Mouse (Mus musculus) left cerebral cortex, adult 9 months (tissue): ENCODE measurements around the gene Il10.
A peak's percentile ranks its signal among the peaks of the same experiment; 100 is the strongest.

Source experiments
- DNase-seq, 2 experiments: peaks; one replicate each; pipeline ENCODE4 v3.0.0; 2022; ENCODE audit warnings: low spot score in 2 of 2

Il10 gene

GRCm38 (mm10) chr1:131019492-131020098, at the start of gene Il10:
Gene Il10, plus strand, starts transcription at chr1:131019845.
- no peak for DNase-seq

- peak in 1 of 2 experiments; percentile 25 for DNase-seq
Observed at GRCm38 (mm10) chr1:130979455-130979854, 40.2 kb upstream of the Il10 start.

GRCm38 (mm10) chr1:130984441-130984840, 35.2 kb upstream of the Il10 start:
- no peak for DNase-seq

GRCm38 (mm10) chr1:130987001-130987400, 32.6 kb upstream of the Il10 start:
- DNase-seq, result no peak

- DNase-seq, result no peak
Observed at GRCm38 (mm10) chr1:130987418-130987817, 32.2 kb upstream of the Il10 start.

GRCm38 (mm10) chr1:130989331-130989730, 30.3 kb upstream of the Il10 start:
- no peak for DNase-seq

GRCm38 (mm10) chr1:130990448-130990847, 29.2 kb upstream of the Il10 start:
- no peak for DNase-seq

GRCm38 (mm10) chr1:130993574-130994154, 26.0 kb upstream of the Il10 start:
- DNase-seq, result no peak

- DNase-seq, result no peak
Observed at GRCm38 (mm10) chr1:130995515-130995914, 24.1 kb upstream of the Il10 start.

GRCm38 (mm10) chr1:130996356-130996755, 23.3 kb upstream of the Il10 start:
- DNase-seq, result no peak

- no peak for DNase-seq
Observed at GRCm38 (mm10) chr1:130997441-130997840, 22.2 kb upstream of the Il10 start.

- DNase-seq, result peak in 1 of 2 experiments; percentile 36
Observed at GRCm38 (mm10) chr1:130998321-130998720, 21.3 kb upstream of the Il10 start.

- no peak for DNase-seq
Observed at GRCm38 (mm10) chr1:130999708-131000107, 19.9 kb upstream of the Il10 start.

GRCm38 (mm10) chr1:131000296-131000695, 19.3 kb upstream of the Il10 start:
- DNase-seq, result no peak

GRCm38 (mm10) chr1:131002561-131002960, 17.1 kb upstream of the Il10 start:
- DNase-seq, result no peak

GRCm38 (mm10) chr1:131003037-131003922, 16.4 kb upstream of the Il10 start:
- no peak for DNase-seq

GRCm38 (mm10) chr1:131006069-131006468, 13.6 kb upstream of the Il10 start:
- no peak for DNase-seq

- no peak for DNase-seq
Observed at GRCm38 (mm10) chr1:131010201-131011153, 9.2 kb upstream of the Il10 start.

- DNase-seq, result no peak
Observed at GRCm38 (mm10) chr1:131012494-131012893, 7.2 kb upstream of the Il10 start.

GRCm38 (mm10) chr1:131013926-131014325, 5.7 kb upstream of the Il10 start:
- no peak for DNase-seq

- no peak for DNase-seq
Observed at GRCm38 (mm10) chr1:131015281-131015680, 4.4 kb upstream of the Il10 start.

- no peak for DNase-seq
Observed at GRCm38 (mm10) chr1:131015879-131016278, 3.8 kb upstream of the Il10 start.
